Mouse (Mus musculus) intestine, postnatal 0 days (tissue): Measurements from ENCODE around the gene Gm2888. TPM values are rescaled to one million over a fixed set of nuclear protein-coding genes. Genes with fewer than 3 reads are reported as not detected.
"Not testable (repeated sequence)": the region's sequence is repeated elsewhere in the genome, so short reads cannot be mapped to it uniquely, and the experiment has no call there.

Source experiments
- ATAC-seq: fragments of 200-750 bp; cut with Nextera tagmentation; 2 replicates; pipeline ENCODE4 v1.8.0; 2017; ENCODE audit warnings: mild to moderate bottlenecking, moderate TSS enrichment, moderate library complexity
- H3K27ac ChIP-seq: fragments of 300-500 bp; sonication (generic); 2 replicates; pipeline ENCODE4 v1.5.1; 2014; ENCODE audit warnings: mild to moderate bottlenecking, low read depth, low read length, moderate library complexity
- H3K27me3 ChIP-seq: fragments of 300-500 bp; sonication (generic); replicated peaks from 2 replicates; pipeline ENCODE4 v1.6.1; 2014; ENCODE audit warnings: low read length, mixed read lengths; ENCODE audit not compliant: control insufficient read depth, insufficient read depth
- H3K36me3 ChIP-seq: fragments of 300-500 bp; sonication (generic); 2 replicates; pipeline ENCODE4 v1.6.1; 2014; ENCODE audit warnings: mild to moderate bottlenecking, moderate library complexity; ENCODE audit not compliant: control insufficient read depth, insufficient read depth
- H3K4me1 ChIP-seq: fragments of 300-500 bp; sonication (generic); replicated peaks from 2 replicates; pipeline ENCODE4 v1.6.1; 2014; ENCODE audit warnings: antibody characterized with exemption, low read length, mixed read lengths; ENCODE audit not compliant: control insufficient read depth, insufficient read depth
- H3K4me2 ChIP-seq: fragments of 300-500 bp; sonication (generic); replicated peaks from 2 replicates; pipeline ENCODE4 v1.6.1; 2014; ENCODE audit warnings: low read depth, mild to moderate bottlenecking, moderate library complexity
- H3K4me3 ChIP-seq: fragments of 300-500 bp; sonication (generic); 2 replicates; pipeline ENCODE4 v1.5.1; 2014; ENCODE audit warnings: low read depth, low read length
- H3K9ac ChIP-seq: fragments of 300-500 bp; sonication (generic); 2 replicates; pipeline ENCODE4 v1.6.1; 2014; ENCODE audit warnings: mild to moderate bottlenecking, low read depth, low read length
- H3K9me3 ChIP-seq: fragments of 300-500 bp; sonication (generic); 2 replicates; pipeline ENCODE4 v1.6.1; 2016; ENCODE audit warnings: mixed run types; ENCODE audit not compliant: control insufficient read depth
- CTCF ChIP-seq: sonication (generic); IDR thresholded peaks from 2 replicates; pipeline ENCODE4 v1.5.1; 2016; ENCODE audit warnings: low read depth, mild to moderate bottlenecking, control low read depth, antibody characterized with exemption, moderate library complexity
- WGBS: fragments of 180-500 bp; shearing (Covaris S2); extraction: QIAGEN DNeasy Blood & Tissue Kit; methylation state at CpG from one replicate; pipeline ENCODE4 v1.1.7; 2014; 5-methylcytosine and 5-hydroxymethylcytosine counted together
- polyA plus RNA-seq: library from polyadenylated mRNA; unstranded; fragments of >200 nt; fragmentation: Nextera tagmentation; extraction: Ambion mirVana; gene quantifications from 2 replicates; pipeline ENCODE4 v1.2.1, GENCODE M21; 2015

Gm2888 gene
- polyA plus RNA-seq = not detected in 2 replicates

DNA sequence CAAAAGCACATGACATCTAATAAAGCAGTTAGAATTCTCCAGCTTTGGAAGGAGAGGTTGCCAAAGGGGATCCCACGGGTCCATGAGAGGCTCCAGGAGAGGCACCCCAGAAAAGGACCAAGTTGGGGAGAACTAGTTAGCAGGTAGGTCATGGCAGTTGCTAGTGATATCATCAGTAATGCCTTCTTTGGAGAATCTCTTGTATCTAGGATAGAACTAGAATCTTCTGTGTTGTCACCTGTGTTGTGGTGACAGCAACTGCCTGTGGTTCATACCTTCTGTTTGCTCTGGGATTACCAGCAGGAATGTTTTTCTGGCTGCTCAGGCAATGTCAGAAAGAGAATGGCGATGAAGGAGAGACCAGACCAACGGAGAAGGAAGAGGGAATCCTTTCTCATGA is at the start of gene Gm2888:
Gene Gm2888 (plus strand): TSS at position 301 of the 400 bp plus-strand sequence.
- H3K4me2 ChIP-seq, H3K27ac ChIP-seq, H3K4me3 ChIP-seq, H3K27me3 ChIP-seq, H3K9ac ChIP-seq, H3K9me3 ChIP-seq, H3K4me1 ChIP-seq, H3K36me3 ChIP-seq, ATAC-seq: not testable (repeated sequence)
- 52% methylated on average over 2 of the region's 3 CpGs for whole genome bisulfite sequencing

GRCm38 (mm10) chr14:3048727-3049512 is 19.1 kb downstream of the Gm2888 start, which contains the start of gene Gm2897:
Gene Gm2897, plus strand, starts transcription at chr14:3049285.
- peak within 1 kb of the TSS; percentile 32 for H3K4me3 ChIP-seq
- H3K9me3 ChIP-seq, H3K36me3 ChIP-seq, ATAC-seq, H3K27ac ChIP-seq, H3K9ac ChIP-seq, H3K27me3 ChIP-seq, H3K4me1 ChIP-seq: not testable (repeated sequence)
- 14% methylated on average over 10 of the region's 40 CpGs for WGBS
- peak within 1 kb of the TSS; percentile 71 for H3K4me2 ChIP-seq

DNA sequence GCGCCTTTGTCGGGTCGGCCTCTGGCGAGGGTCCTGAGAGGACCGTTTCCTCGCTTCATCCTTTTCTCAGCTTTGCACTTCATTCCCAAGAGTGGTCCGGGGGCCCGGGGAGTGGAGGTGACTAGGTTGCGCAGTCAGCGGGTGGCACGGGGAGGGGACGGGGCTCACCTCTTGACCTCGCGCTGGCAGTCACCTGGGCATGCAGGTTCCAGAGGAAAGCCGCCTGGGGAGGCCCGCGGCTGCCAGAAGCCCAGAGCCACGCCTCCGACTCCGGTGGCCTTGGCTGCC is 19.7 kb downstream of the Gm2888 start:
- not testable (repeated sequence) for H3K9me3 ChIP-seq, H3K4me1 ChIP-seq, H3K9ac ChIP-seq, H3K27ac ChIP-seq, H3K27me3 ChIP-seq, ATAC-seq, H3K36me3 ChIP-seq
- Histone ChIP-seq H3K4me3 (peak overlapping the region; percentile 32), H3K4me2 (peak overlapping the region; percentile 71)
- WGBS = 0% methylated on average over 13 of the region's 20 CpGs

DNA sequence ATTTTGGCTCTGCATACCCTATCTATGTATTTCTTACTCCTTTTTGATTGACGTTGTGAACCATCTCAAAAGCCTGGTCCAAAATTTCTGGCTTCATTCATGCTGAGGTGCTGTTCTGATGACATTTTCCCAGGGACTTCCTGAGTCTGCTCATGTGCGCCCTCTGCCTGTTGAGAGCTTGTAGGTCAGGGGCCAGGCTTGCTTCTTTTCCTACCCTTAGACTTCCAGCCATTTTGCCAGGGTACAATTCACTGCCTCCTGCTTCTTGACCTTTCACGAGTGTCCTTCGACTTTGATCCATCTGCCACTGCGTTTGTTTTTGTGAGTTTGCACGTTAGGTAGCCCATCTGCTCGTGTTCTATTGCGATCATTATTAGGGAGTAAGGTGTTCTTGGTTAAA is 20.3 kb downstream of the Gm2888 start:
- WGBS = 0% methylated on average over 5 of the region's 8 CpGs
- not testable (repeated sequence) for H3K9me3 ChIP-seq, H3K4me2 ChIP-seq, H3K27me3 ChIP-seq, H3K4me1 ChIP-seq, ATAC-seq, H3K36me3 ChIP-seq, H3K9ac ChIP-seq, H3K4me3 ChIP-seq, H3K27ac ChIP-seq
- peak; percentile 28 for TF ChIP-seq CTCF

Other genes with a start within 250 kb of the Gm2888 start
- 0.37 and 0.55 TPM in 2 replicates for gene Gm2897, start 19.3 kb downstream of the Gm2888 start, polyA plus RNA-seq
- not detected in 2 replicates for gene Gm10340, start 104.0 kb downstream of the Gm2888 start, polyA plus RNA-seq
- gene Gm5795, start 158.3 kb downstream of the Gm2888 start, polyA plus RNA-seq = not detected in 2 replicates
- gene D830030K20Rik, start 178.5 kb downstream of the Gm2888 start, polyA plus RNA-seq = 10.3 and 13.0 TPM in 2 replicates